Mouse (Mus musculus) ES-Bruce4 (cell line): ENCODE measurements at regions not wholly inside any gene's neighbourhood (a gene's known extent, or its start where the extent isn't known, plus 50 kb on each side); places are given as distances from the start of the nearest gene placed in this dataset.

Experiments used
- CTCF ChIP-seq: IDR thresholded peaks from one replicate; pipeline ENCODE4 v1.8.1; 2011; ENCODE audit warnings: low read depth, low read length
- POLR2A ChIP-seq: IDR thresholded peaks from one replicate; pipeline ENCODE4 v1.8.1; 2011; ENCODE audit warnings: low read length; ENCODE audit not compliant: insufficient read depth

DNA sequence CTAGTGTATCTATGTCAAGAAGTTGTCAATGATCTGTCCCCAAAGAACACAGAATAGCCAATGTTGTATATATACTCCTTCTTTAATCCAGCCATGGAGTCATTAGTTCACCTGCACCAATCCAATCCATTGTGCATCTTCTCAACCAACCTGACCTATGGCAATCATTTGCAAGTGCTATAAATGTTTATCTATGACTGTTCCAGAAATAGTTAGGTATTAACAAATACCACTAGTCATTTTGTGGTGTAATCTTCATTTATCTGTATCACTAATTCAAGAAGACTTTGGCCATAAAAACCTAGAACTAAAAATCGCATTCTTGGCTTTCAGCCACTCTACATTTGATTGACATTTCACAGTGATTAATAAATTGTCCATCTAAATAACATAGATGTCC lies 430.6 kb upstream of the Ubash3b start:
- no peak for TF ChIP-seq CTCF
- TF ChIP-seq POLR2A, result no peak
